25 mouse cellular contexts compared by ENCODE assay signal in genomic region chr2:34810775-34811174, GRCm38 (mm10). TPM values are rescaled to one million over a fixed set of nuclear protein-coding genes. Genes with fewer than 3 reads are reported as not detected.
A peak's percentile ranks its signal among the peaks of the same experiment; 100 is the strongest.
DNase-seq lines count a peak whose midpoint lies in the region; ATAC-seq and TF ChIP-seq lines count a peak whose summit lies in the region.
"Had no signal": no experiment of that assay in that cellular context is flagged by ENCODE, and none has a peak within 500 bp of the region (broad histone marks: within the 10 kb centered on the region; RNA-seq: fewer than 3 reads in every experiment).

No protein-coding gene starts in this region.

- no peak overlapping the region for H3K4me3 ChIP-seq in heart, embryonic 12.5 days
- H3K4me3 ChIP-seq in liver, embryonic 13.5 days (replicated peaks) = no peak overlapping the region
- H3K4me3 ChIP-seq in liver, postnatal 0 days (ENCODE audit: low read depth, low read length) = no peak overlapping the region
- H3K4me3 ChIP-seq: embryonic facial prominence, embryonic 13.5 days; forebrain, embryonic 15.5 days; heart, adult 2 months; hindbrain, embryonic 10.5 days had no signal

- no peaks in the 10 kb centered on the region for H3K27me3 ChIP-seq in heart, embryonic 12.5 days (replicated peaks)
- no peaks in the 10 kb centered on the region for H3K27me3 ChIP-seq in liver, embryonic 13.5 days
- H3K27me3 ChIP-seq in liver, postnatal 0 days (ENCODE audit: insufficient read depth, low read length) = no peaks in the 10 kb centered on the region
- H3K27me3 ChIP-seq: embryonic facial prominence, embryonic 13.5 days; forebrain, embryonic 15.5 days had no signal

- no peak overlapping the region for H3K4me2 ChIP-seq in heart, embryonic 12.5 days
- H3K4me2 ChIP-seq in liver, embryonic 13.5 days = peak overlapping the region; percentile 7
- no peak overlapping the region for H3K4me2 ChIP-seq in liver, postnatal 0 days (ENCODE audit: low read depth, low read length)
- H3K4me2 ChIP-seq: embryonic facial prominence, embryonic 13.5 days; forebrain, embryonic 15.5 days; heart, embryonic 11.5 days; hindbrain, embryonic 14.5 days had no signal

- no peak for ATAC-seq in heart, embryonic 12.5 days (ENCODE audit: insufficient number of reproducible peaks, low FRiP score)
- ATAC-seq in liver, embryonic 13.5 days (ENCODE audit: low read depth) = peak; percentile 80
- ATAC-seq in liver, postnatal 0 days = peak; percentile 48
- ATAC-seq: CD4-positive, CD25-positive, alpha-beta regulatory T cell, adult 4 months; forebrain, embryonic 15.5 days had no signal

- TF ChIP-seq EP300 in liver, postnatal 0 days (IDR thresholded peaks at IDR 0.05; ENCODE audit: low read depth) = peak; percentile 60; the same call in 1 of the 2 replicates

- peaks cover 2% of the 10 kb centered on the region; the same call in 1 of the 2 replicates for H3K4me1 ChIP-seq in heart, embryonic 12.5 days (replicated peaks)
- peaks cover 58% of the 10 kb centered on the region for H3K4me1 ChIP-seq in liver, embryonic 13.5 days (replicated peaks)
- H3K4me1 ChIP-seq in liver, postnatal 0 days (ENCODE audit: insufficient read depth) = peaks cover 15% of the 10 kb centered on the region
- H3K4me1 ChIP-seq: embryonic facial prominence, embryonic 13.5 days; hindbrain, embryonic 10.5 days had no signal

- no peaks in the 10 kb centered on the region for H3K9me3 ChIP-seq in heart, embryonic 12.5 days (replicated peaks)
- H3K9me3 ChIP-seq in liver, embryonic 13.5 days (replicated peaks) = no peaks in the 10 kb centered on the region
- no peaks in the 10 kb centered on the region for H3K9me3 ChIP-seq in liver, postnatal 0 days (ENCODE audit: low read length)
- H3K9me3 ChIP-seq: embryonic facial prominence, embryonic 13.5 days; forebrain, embryonic 15.5 days; G1E; hindbrain, embryonic 10.5 days had no signal

- peaks cover 62% of the 10 kb centered on the region for H3K36me3 ChIP-seq in heart, embryonic 12.5 days
- H3K36me3 ChIP-seq in liver, embryonic 13.5 days = peaks cover 94% of the 10 kb centered on the region
- H3K36me3 ChIP-seq in liver, postnatal 0 days (replicated peaks; ENCODE audit: insufficient read depth, low read length) = peaks cover 78% of the 10 kb centered on the region

- no peak for TF ChIP-seq CTCF in liver, postnatal 0 days (IDR thresholded peaks at IDR 0.05; ENCODE audit: low read depth)

- WGBS in heart, embryonic 12.5 days = 91% methylated on average over 3 of the region's 3 CpGs
- 82% methylated on average over 3 of the region's 3 CpGs for WGBS in liver, embryonic 13.5 days (ENCODE audit: insufficient replicate concordance)
- 81% methylated on average over 3 of the region's 3 CpGs for WGBS in liver, postnatal 0 days (ENCODE audit: insufficient replicate concordance)

- H3K9ac ChIP-seq in heart, embryonic 12.5 days = no peak overlapping the region
- H3K9ac ChIP-seq in liver, embryonic 13.5 days = 0 out of 2 replicates have a peak overlapping the region, but pooled peaks have one; percentile 20
- no peak overlapping the region for H3K9ac ChIP-seq in liver, postnatal 0 days (replicated peaks)
- H3K9ac ChIP-seq: embryonic facial prominence, embryonic 13.5 days; forebrain, embryonic 15.5 days; hindbrain, embryonic 14.5 days had no signal

- DNase-seq in heart, adult 11 months = peak; percentile 68
- DNase-seq in liver, embryonic 13.5 days = no peak
- DNase-seq in liver, postnatal 0 days = no peak
- DNase-seq in frontal cortex, adult 2 months (ENCODE audit: extremely low spot score in 1 of 2, low spot score in 1 of 2) = no peak
- DNase-seq in ovary, adult 18-20 months (ENCODE audit: low spot score) = no peak
- DNase-seq in urinary bladder, adult 18-20 months (ENCODE audit: low spot score in 2 of 2) = no peak
- DNase-seq: adrenal gland, adult 8-10 months; B cell, adult 2 months; cerebellum, adult 11-12 months; cerebellum, adult 9-10 months; cerebellum, postnatal 25 days; gastrocnemius, postnatal 10 days; heart, adult 2 months had no signal

- no peak overlapping the region for H3K27ac ChIP-seq in heart, embryonic 12.5 days (ENCODE audit: poor library complexity, severe bottlenecking)
- peak overlapping the region; percentile 81 for H3K27ac ChIP-seq in liver, embryonic 13.5 days
- H3K27ac ChIP-seq in liver, postnatal 0 days (ENCODE audit: low read depth) = no peak overlapping the region
- H3K27ac ChIP-seq: embryonic facial prominence, embryonic 13.5 days; forebrain, embryonic 15.5 days; heart, adult 2 months; hindbrain, embryonic 10.5 days; hindbrain, embryonic 14.5 days had no signal

RNA-seq across cellular contexts. Expression of gene Rabepk, which starts 11.1 kb away (rescaled TPM):
- polyA plus RNA-seq in heart, embryonic 12.5 days (2016; fragmentation: Nextera tagmentation; extraction: Ambion mirVana) = 26.0 and 26.1 TPM in 2 replicates
- 30.6 and 31.1 TPM in 2 replicates for polyA plus RNA-seq in liver, embryonic 13.5 days (2015; fragmentation: Nextera tagmentation; extraction: Ambion mirVana)
- 17.0 and 20.4 TPM in 2 replicates for polyA plus RNA-seq in liver, postnatal 0 days (2015; fragmentation: Nextera tagmentation; extraction: Ambion mirVana)
- polyA plus RNA-seq in frontal cortex, adult 2 months (2012; rRNA removed) = 37.0 and 38.3 TPM in 2 replicates

RNA-seq across cellular contexts. Expression of gene Fbxw2, which starts 15.3 kb away (rescaled TPM):
- 60.1 and 66.9 TPM in 2 replicates for polyA plus RNA-seq in heart, embryonic 12.5 days (2016; fragmentation: Nextera tagmentation; extraction: Ambion mirVana)
- 57.7 and 61.5 TPM in 2 replicates for polyA plus RNA-seq in liver, embryonic 13.5 days (2015; fragmentation: Nextera tagmentation; extraction: Ambion mirVana)
- 36.1 and 38.3 TPM in 2 replicates for polyA plus RNA-seq in liver, postnatal 0 days (2015; fragmentation: Nextera tagmentation; extraction: Ambion mirVana)
- polyA plus RNA-seq in frontal cortex, adult 2 months (2012; rRNA removed) = 76.5 and 80.3 TPM in 2 replicates

RNA-seq across cellular contexts. Expression of gene Gm34653, which starts 22.0 kb away (rescaled TPM):
- not detected in 2 replicates for polyA plus RNA-seq in heart, embryonic 12.5 days (2016; fragmentation: Nextera tagmentation; extraction: Ambion mirVana)
- 0.08 TPM in 1 of 2 replicates, not detected in the other for polyA plus RNA-seq in liver, embryonic 13.5 days (2015; fragmentation: Nextera tagmentation; extraction: Ambion mirVana)
- 0.06 TPM in 1 of 2 replicates, not detected in the other for polyA plus RNA-seq in liver, postnatal 0 days (2015; fragmentation: Nextera tagmentation; extraction: Ambion mirVana)
- not detected in 2 replicates for polyA plus RNA-seq in frontal cortex, adult 2 months (2012; rRNA removed)
- polyA plus RNA-seq: brain, embryonic 14.5 days; CD4-positive, CD25-positive, alpha-beta regulatory T cell, adult 4 months; cortical plate, adult 2 months; forebrain, embryonic 11.5 days; forebrain, embryonic 15.5 days; G1E; heart, adult 2 months; heart, embryonic 11.5 days; heart, embryonic 16.5 days; hindbrain, embryonic 10.5 days; hindbrain, embryonic 14.5 days had no signal

RNA-seq across cellular contexts. Expression of gene Hspa5, which starts 39.0 kb away (rescaled TPM):
- polyA plus RNA-seq in heart, embryonic 12.5 days (2016; fragmentation: Nextera tagmentation; extraction: Ambion mirVana) = 916 and 917 TPM in 2 replicates
- 533 and 680 TPM in 2 replicates for polyA plus RNA-seq in liver, embryonic 13.5 days (2015; fragmentation: Nextera tagmentation; extraction: Ambion mirVana)
- polyA plus RNA-seq in liver, postnatal 0 days (2015; fragmentation: Nextera tagmentation; extraction: Ambion mirVana) = 384 and 424 TPM in 2 replicates
- 207 and 209 TPM in 2 replicates for polyA plus RNA-seq in frontal cortex, adult 2 months (2012; rRNA removed)

RNA-seq across cellular contexts. Expression of gene Gapvd1, which starts 55.7 kb away (rescaled TPM):
- polyA plus RNA-seq in heart, embryonic 12.5 days (2016; fragmentation: Nextera tagmentation; extraction: Ambion mirVana) = 78.5 and 81.3 TPM in 2 replicates
- polyA plus RNA-seq in liver, embryonic 13.5 days (2015; fragmentation: Nextera tagmentation; extraction: Ambion mirVana) = 75.0 and 86.9 TPM in 2 replicates
- 37.1 and 39.0 TPM in 2 replicates for polyA plus RNA-seq in liver, postnatal 0 days (2015; fragmentation: Nextera tagmentation; extraction: Ambion mirVana)
- 43.8 and 53.8 TPM in 2 replicates for polyA plus RNA-seq in frontal cortex, adult 2 months (2012; rRNA removed)
